Mouse (Mus musculus): ENCODE measurements around the gene Slc27a4. TPM values are rescaled to one million over a fixed set of nuclear protein-coding genes. Genes with fewer than 3 reads are reported as not detected.

Slc27a4 gene
- total and polyA plus RNA-seq, 3 experiments, result 10.9 to 14.9 TPM; not detected in 1

DNA sequence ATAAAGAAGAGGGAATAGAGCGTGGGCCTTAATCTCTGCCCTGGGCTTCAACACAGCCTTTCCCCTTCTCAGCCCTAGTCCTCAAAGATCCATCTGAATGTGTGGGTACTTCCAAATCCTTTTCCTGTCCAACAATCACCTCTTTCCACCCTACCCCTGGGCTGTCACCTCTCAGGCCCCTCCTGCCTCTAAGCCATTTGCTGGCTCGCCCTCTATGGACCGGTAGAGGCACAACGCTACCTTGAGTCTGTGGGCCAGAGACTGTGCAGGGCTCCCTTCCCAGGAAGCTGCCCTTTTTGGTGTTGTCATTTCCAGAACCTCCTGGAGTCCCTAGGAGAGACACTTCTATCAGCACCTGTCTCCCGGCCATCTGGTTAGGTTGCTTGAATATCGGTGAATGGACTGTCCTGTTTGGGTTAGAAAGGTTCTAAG lies 982 bp downstream of the Slc27a4 start:
- Histone ChIP-seq H3K27me3 (ENCODE audit: control insufficient read depth in 1 of 2, insufficient read depth in 2 of 2, low read length in 2 of 2) (no peaks in the 10 kb centered on the region), H3K79me2 (ENCODE audit: control insufficient read depth, insufficient read depth, low read length, poor library complexity) (0 out of 2 replicates have a peak, but pooled peaks cover 1% of the 10 kb centered on the region), H3K9me3 (replicated peaks; ENCODE audit: insufficient read depth, low read length) (no peaks in the 10 kb centered on the region), H3K4me3 (ENCODE audit: control insufficient read depth in 1 of 2, insufficient read depth in 1 of 2, low read depth in 2 of 2, low read length in 2 of 2) (peak overlapping the region; percentile 68 to 70), H3K36me3 (ENCODE audit: control insufficient read depth in 1 of 2, insufficient read depth in 2 of 2, low read length in 2 of 2) (no peaks in the 10 kb centered on the region; a peak in 1 of 4 replicates), H3K9ac (ENCODE audit: control insufficient read depth, low read depth, low read length, poor library complexity, severe bottlenecking) (peak overlapping the region; percentile 73), H3K27ac (ENCODE audit: control insufficient read depth, low read depth, low read length) (no peak overlapping the region), H3K4me1 (ENCODE audit: control insufficient read depth in 1 of 2, insufficient read depth in 2 of 2, low read length in 2 of 2) (peaks cover 3 to 7% of the 10 kb centered on the region in 2 experiments; a peak in 2 of 4 replicates)
- 0 out of 2 replicates have a peak, but pooled peaks have one; percentile 43 for TF ChIP-seq HCFC1 (IDR thresholded peaks at IDR 0.05; ENCODE audit: low read depth, low read length)
- TF ChIP-seq TCF12 (IDR thresholded peaks at IDR 0.05; ENCODE audit: low read depth, low read length), result no peak
- peak; percentile 53; the same call in 1 of the 2 replicates for TF ChIP-seq SIN3A (IDR thresholded peaks at IDR 0.05; ENCODE audit: low read length)
- peak; percentile 31 for TF ChIP-seq SMC3 (IDR thresholded peaks at IDR 0.05; ENCODE audit: low read depth, low read length)
- no peak for TF ChIP-seq ZNF384 (IDR thresholded peaks at IDR 0.05; ENCODE audit: low read depth, low read length)
- TF ChIP-seq ELF1 (IDR thresholded peaks at IDR 0.05; ENCODE audit: low read depth, low read length), result no peak
- no peak for TF ChIP-seq NRF1 (IDR thresholded peaks at IDR 0.05; ENCODE audit: insufficient read depth, low read depth, low read length, poor library complexity, severe bottlenecking)
- no peak for TF ChIP-seq JUND (IDR thresholded peaks at IDR 0.05; ENCODE audit: low read depth, low read length)
- TF ChIP-seq GABPA (IDR thresholded peaks at IDR 0.05; ENCODE audit: low read depth, low read length), result 0 out of 2 replicates have a peak, but pooled peaks have one; percentile 13
- no peak for TF ChIP-seq USF1 (IDR thresholded peaks at IDR 0.05; ENCODE audit: low read depth, low read length)
- no peak for TF ChIP-seq TBP (IDR thresholded peaks at IDR 0.05; ENCODE audit: low read depth, low read length)
- peak; percentile 44 to 58 (median 55) for TF ChIP-seq CTCF (IDR thresholded peaks at IDR 0.05 in 2 of 3, conservative IDR thresholded peaks at IDR 0.05 in 1 of 3; ENCODE audit: control insufficient read depth in 1 of 3, insufficient read depth in 1 of 3, low read depth in 2 of 3, low read length in 3 of 3, poor library complexity in 1 of 3, severe bottlenecking in 1 of 3)
- TF ChIP-seq CHD2 (IDR thresholded peaks at IDR 0.05; ENCODE audit: low read length), result no peak
- TF ChIP-seq MEF2A (IDR thresholded peaks at IDR 0.05; ENCODE audit: extremely low read depth, insufficient replicate concordance, low read depth, low read length, poor library complexity, severe bottlenecking), result no peak
- TF ChIP-seq ZKSCAN1 (IDR thresholded peaks at IDR 0.05; ENCODE audit: low read depth, low read length), result no peak
- TF ChIP-seq MAZ (IDR thresholded peaks at IDR 0.05; ENCODE audit: low read depth, low read length), result 0 out of 2 replicates have a peak, but pooled peaks have one; percentile 31
- no peak for TF ChIP-seq RCOR1 (IDR thresholded peaks at IDR 0.05; ENCODE audit: low read depth, low read length)
- TF ChIP-seq ETS1 (IDR thresholded peaks at IDR 0.05; ENCODE audit: low read depth, low read length), result no peak
- peak; percentile 70 for DNase-seq (ENCODE audit: low read depth, low spot score)

DNA sequence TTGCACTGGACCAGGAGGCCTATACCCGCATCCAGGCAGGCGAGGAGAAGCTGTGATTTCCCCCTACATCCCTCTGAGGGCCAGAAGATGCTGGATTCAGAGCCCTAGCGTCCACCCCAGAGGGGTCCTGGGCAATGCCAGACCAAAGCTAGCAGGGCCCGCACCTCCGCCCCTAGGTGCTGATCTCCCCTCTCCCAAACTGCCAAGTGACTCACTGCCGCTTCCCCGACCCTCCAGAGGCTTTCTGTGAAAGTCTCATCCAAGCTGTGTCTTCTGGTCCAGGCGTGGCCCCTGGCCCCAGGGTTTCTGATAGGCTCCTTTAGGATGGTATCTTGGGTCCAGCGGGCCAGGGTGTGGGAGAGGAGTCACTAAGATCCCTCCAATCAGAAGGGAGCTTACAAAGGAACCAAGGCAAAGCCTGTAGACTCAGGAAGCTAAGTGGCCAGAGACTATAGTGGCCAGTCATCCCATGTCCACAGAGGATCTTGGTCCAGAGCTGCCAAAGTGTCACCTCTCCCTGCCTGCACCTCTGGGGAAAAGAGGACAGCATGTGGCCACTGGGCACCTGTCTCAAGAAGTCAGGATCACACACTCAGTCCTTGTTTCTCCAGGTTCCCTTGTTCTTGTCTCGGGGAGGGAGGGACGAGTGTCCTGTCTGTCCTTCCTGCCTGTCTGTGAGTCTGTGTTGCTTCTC lies 13.4 kb downstream of the Slc27a4 start:
- Histone ChIP-seq H3K36me3 (ENCODE audit: control insufficient read depth in 1 of 2, insufficient read depth in 2 of 2, low read length in 2 of 2) (no peaks in the 10 kb centered on the region), H3K79me2 (ENCODE audit: control insufficient read depth, insufficient read depth, low read length, poor library complexity) (no peaks in the 10 kb centered on the region), H3K27me3 (ENCODE audit: control insufficient read depth in 1 of 2, insufficient read depth in 2 of 2, low read length in 2 of 2) (no peaks in the 10 kb centered on the region), H3K9me3 (replicated peaks; ENCODE audit: insufficient read depth, low read length) (no peaks in the 10 kb centered on the region), H3K27ac (ENCODE audit: control insufficient read depth, low read depth, low read length) (no peak overlapping the region), H3K4me1 (ENCODE audit: control insufficient read depth in 1 of 2, insufficient read depth in 2 of 2, low read length in 2 of 2) (no peaks in the 10 kb centered on the region), H3K9ac (ENCODE audit: control insufficient read depth, low read depth, low read length, poor library complexity, severe bottlenecking) (no peak overlapping the region), H3K4me3 (ENCODE audit: control insufficient read depth in 1 of 2, insufficient read depth in 1 of 2, low read depth in 2 of 2, low read length in 2 of 2) (no peak overlapping the region)
- TF ChIP-seq ETS1 (IDR thresholded peaks at IDR 0.05; ENCODE audit: low read depth, low read length), result no peak
- no peak for TF ChIP-seq MAZ (IDR thresholded peaks at IDR 0.05; ENCODE audit: low read depth, low read length)
- TF ChIP-seq NRF1 (IDR thresholded peaks at IDR 0.05; ENCODE audit: insufficient read depth, low read depth, low read length, poor library complexity, severe bottlenecking), result no peak
- no peak for TF ChIP-seq KAT2A (conservative IDR thresholded peaks at IDR 0.05; ENCODE audit: low read depth, low read length)
- no peak for TF ChIP-seq CHD1 (IDR thresholded peaks at IDR 0.05; ENCODE audit: low read depth, low read length)
- TF ChIP-seq NELFE (IDR thresholded peaks at IDR 0.05; ENCODE audit: low read depth, low read length), result no peak
- TF ChIP-seq POLR2AphosphoS5 (IDR thresholded peaks at IDR 0.05; ENCODE audit: borderline replicate concordance, low read depth, low read length), result no peak
- no peak for TF ChIP-seq MXI1 (IDR thresholded peaks at IDR 0.05; ENCODE audit: low read depth, low read length)
- TF ChIP-seq ZC3H11A (IDR thresholded peaks at IDR 0.05; ENCODE audit: low read depth, low read length), result no peak
- no peak for TF ChIP-seq ZKSCAN1 (IDR thresholded peaks at IDR 0.05; ENCODE audit: low read depth, low read length)
- TF ChIP-seq USF1 (IDR thresholded peaks at IDR 0.05; ENCODE audit: low read depth, low read length), result no peak
- no peak for TF ChIP-seq ZNF384 (IDR thresholded peaks at IDR 0.05; ENCODE audit: low read depth, low read length)
- no peak for TF ChIP-seq POLR2A (IDR thresholded peaks at IDR 0.05; ENCODE audit: control insufficient read depth in 1 of 2, insufficient read depth in 1 of 2, low read depth in 1 of 2, low read length in 2 of 2, poor library complexity in 1 of 2)
- TF ChIP-seq EP300 (IDR thresholded peaks at IDR 0.05; ENCODE audit: low read depth in 1 of 2, low read length in 2 of 2), result no peak
- TF ChIP-seq GABPA (IDR thresholded peaks at IDR 0.05; ENCODE audit: low read depth, low read length), result no peak
- DNase-seq (ENCODE audit: low read depth, low spot score), result no peak

Measured in MEL (cell line).